Mouse (Mus musculus): Measurements from ENCODE around the gene Ptges2. TPM values are rescaled to one million over a fixed set of nuclear protein-coding genes. Genes with fewer than 3 reads are reported as not detected.
A peak's percentile ranks its signal among the peaks of the same experiment; 100 is the strongest.

The Ptges2 gene
- polyA plus RNA-seq, 1 experiment = 7.6 TPM

GRCm38 (mm10) chr2:32423481-32424331, 28.0 kb downstream of the Ptges2 start:
- no peak overlapping the region for H3K4me3 ChIP-seq (ENCODE audit: control insufficient read depth, low read depth, low read length)
- no peaks in the 10 kb centered on the region for H3K27me3 ChIP-seq (ENCODE audit: control insufficient read depth, insufficient read depth, low read length)
- TF ChIP-seq CTCF (IDR thresholded peaks at IDR 0.05; ENCODE audit: control insufficient read depth, insufficient read depth, insufficient replicate concordance, low read depth, low read length) = no peak
- no peak for TF ChIP-seq POLR2A (IDR thresholded peaks at IDR 0.05; ENCODE audit: control insufficient read depth, low read depth, low read length)
- H3K4me1 ChIP-seq (ENCODE audit: control insufficient read depth, insufficient read depth, low read length) = peaks cover 3% of the 10 kb centered on the region; the same call in 1 of the 2 replicates
- no peaks in the 10 kb centered on the region for H3K36me3 ChIP-seq (ENCODE audit: control insufficient read depth, insufficient read depth, low read length)
- H3K27ac ChIP-seq (ENCODE audit: control insufficient read depth, insufficient read depth, low read depth, low read length) = peak overlapping the region; percentile 9; the same call in 1 of the 2 replicates

GRCm38 (mm10) chr2:32424796-32425195, 29.1 kb downstream of the Ptges2 start:
- Histone ChIP-seq H3K4me1 (ENCODE audit: control insufficient read depth, insufficient read depth, low read length) (peaks cover 3% of the 10 kb centered on the region; the same call in 1 of the 2 replicates), H3K27ac (ENCODE audit: control insufficient read depth, insufficient read depth, low read depth, low read length) (no peak overlapping the region), H3K36me3 (ENCODE audit: control insufficient read depth, insufficient read depth, low read length) (no peaks in the 10 kb centered on the region), H3K4me3 (ENCODE audit: control insufficient read depth, low read depth, low read length) (no peak overlapping the region), H3K27me3 (ENCODE audit: control insufficient read depth, insufficient read depth, low read length) (no peaks in the 10 kb centered on the region)
- TF ChIP-seq CTCF (IDR thresholded peaks at IDR 0.05; ENCODE audit: control insufficient read depth, insufficient read depth, insufficient replicate concordance, low read depth, low read length) (no peak), POLR2A (IDR thresholded peaks at IDR 0.05; ENCODE audit: control insufficient read depth, low read depth, low read length) (no peak)

GRCm38 (mm10) chr2:32425568-32425967, 29.9 kb downstream of the Ptges2 start:
- no peaks in the 10 kb centered on the region for H3K36me3 ChIP-seq (ENCODE audit: control insufficient read depth, insufficient read depth, low read length)
- no peaks in the 10 kb centered on the region for H3K4me1 ChIP-seq (ENCODE audit: control insufficient read depth, insufficient read depth, low read length)
- no peak overlapping the region for H3K27ac ChIP-seq (ENCODE audit: control insufficient read depth, insufficient read depth, low read depth, low read length)
- no peaks in the 10 kb centered on the region for H3K27me3 ChIP-seq (ENCODE audit: control insufficient read depth, insufficient read depth, low read length)
- no peak overlapping the region for H3K4me3 ChIP-seq (ENCODE audit: control insufficient read depth, low read depth, low read length)
- TF ChIP-seq POLR2A (IDR thresholded peaks at IDR 0.05; ENCODE audit: control insufficient read depth, low read depth, low read length) (no peak), CTCF (IDR thresholded peaks at IDR 0.05; ENCODE audit: control insufficient read depth, insufficient read depth, insufficient replicate concordance, low read depth, low read length) (no peak)

GRCm38 (mm10) chr2:32426141-32426540, 30.4 kb downstream of the Ptges2 start:
- Histone ChIP-seq H3K4me3 (ENCODE audit: control insufficient read depth, low read depth, low read length) (no peak overlapping the region), H3K4me1 (ENCODE audit: control insufficient read depth, insufficient read depth, low read length) (no peaks in the 10 kb centered on the region), H3K27me3 (ENCODE audit: control insufficient read depth, insufficient read depth, low read length) (no peaks in the 10 kb centered on the region), H3K36me3 (ENCODE audit: control insufficient read depth, insufficient read depth, low read length) (no peaks in the 10 kb centered on the region), H3K27ac (ENCODE audit: control insufficient read depth, insufficient read depth, low read depth, low read length) (no peak overlapping the region)
- TF ChIP-seq CTCF (IDR thresholded peaks at IDR 0.05; ENCODE audit: control insufficient read depth, insufficient read depth, insufficient replicate concordance, low read depth, low read length) = no peak
- no peak for TF ChIP-seq POLR2A (IDR thresholded peaks at IDR 0.05; ENCODE audit: control insufficient read depth, low read depth, low read length)

- H3K27me3 ChIP-seq (ENCODE audit: control insufficient read depth, insufficient read depth, low read length) = no peaks in the 10 kb centered on the region
These were observed 32.0 kb downstream of the Ptges2 start for GRCm38 (mm10) chr2:32427720-32428119.

GRCm38 (mm10) chr2:32428262-32428722, 32.6 kb downstream of the Ptges2 start:
- Histone ChIP-seq H3K4me3 (ENCODE audit: control insufficient read depth, low read depth, low read length) (no peak overlapping the region), H3K27ac (ENCODE audit: control insufficient read depth, insufficient read depth, low read depth, low read length) (no peak overlapping the region), H3K4me1 (ENCODE audit: control insufficient read depth, insufficient read depth, low read length) (no peaks in the 10 kb centered on the region)

More at GRCm38 (mm10) chr2:32427720-32428119, 32.0 kb downstream of the Ptges2 start:
- Histone ChIP-seq H3K27ac (ENCODE audit: control insufficient read depth, insufficient read depth, low read depth, low read length) (no peak overlapping the region), H3K4me1 (ENCODE audit: control insufficient read depth, insufficient read depth, low read length) (no peaks in the 10 kb centered on the region), H3K4me3 (ENCODE audit: control insufficient read depth, low read depth, low read length) (no peak overlapping the region), H3K36me3 (ENCODE audit: control insufficient read depth, insufficient read depth, low read length) (no peaks in the 10 kb centered on the region)
- TF ChIP-seq CTCF (IDR thresholded peaks at IDR 0.05; ENCODE audit: control insufficient read depth, insufficient read depth, insufficient replicate concordance, low read depth, low read length) (no peak), POLR2A (IDR thresholded peaks at IDR 0.05; ENCODE audit: control insufficient read depth, low read depth, low read length) (no peak)

GRCm38 (mm10) chr2:32429215-32429891, 33.7 kb downstream of the Ptges2 start:
- Histone ChIP-seq H3K4me3 (ENCODE audit: control insufficient read depth, low read depth, low read length) (no peak overlapping the region), H3K36me3 (ENCODE audit: control insufficient read depth, insufficient read depth, low read length) (no peaks in the 10 kb centered on the region), H3K27ac (ENCODE audit: control insufficient read depth, insufficient read depth, low read depth, low read length) (no peak overlapping the region), H3K4me1 (ENCODE audit: control insufficient read depth, insufficient read depth, low read length) (no peaks in the 10 kb centered on the region), H3K27me3 (ENCODE audit: control insufficient read depth, insufficient read depth, low read length) (no peaks in the 10 kb centered on the region)
- TF ChIP-seq CTCF (IDR thresholded peaks at IDR 0.05; ENCODE audit: control insufficient read depth, insufficient read depth, insufficient replicate concordance, low read depth, low read length) = no peak
- no peak for TF ChIP-seq POLR2A (IDR thresholded peaks at IDR 0.05; ENCODE audit: control insufficient read depth, low read depth, low read length)

More at GRCm38 (mm10) chr2:32428262-32428722, 32.6 kb downstream of the Ptges2 start:
- TF ChIP-seq POLR2A (IDR thresholded peaks at IDR 0.05; ENCODE audit: control insufficient read depth, low read depth, low read length) = no peak
- no peak for TF ChIP-seq CTCF (IDR thresholded peaks at IDR 0.05; ENCODE audit: control insufficient read depth, insufficient read depth, insufficient replicate concordance, low read depth, low read length)
- H3K36me3 ChIP-seq (ENCODE audit: control insufficient read depth, insufficient read depth, low read length) = no peaks in the 10 kb centered on the region
- no peaks in the 10 kb centered on the region for H3K27me3 ChIP-seq (ENCODE audit: control insufficient read depth, insufficient read depth, low read length)

All from testis, adult 2 months (tissue).